Mouse (Mus musculus) embryonic facial prominence, embryonic 15.5 days (tissue): ENCODE results near the gene Gns. TPM values are rescaled to one million over a fixed set of nuclear protein-coding genes. Genes with fewer than 3 reads are reported as not detected.
A peak's percentile ranks its signal among the peaks of the same experiment; 100 is the strongest.

Experiments used
- ATAC-seq: fragments of 200-750 bp; cut with Nextera tagmentation; 2 replicates; pipeline ENCODE4 v1.8.0; 2017; ENCODE audit warnings: low read depth, moderate TSS enrichment; ENCODE audit not compliant: insufficient number of reproducible peaks, low FRiP score, low TSS enrichment
- H3K27ac ChIP-seq: fragments of 300-500 bp; sonication (generic); replicated peaks from 2 replicates; pipeline ENCODE4 v1.5.1; 2015; ENCODE audit warnings: mild to moderate bottlenecking, inconsistent platforms
- H3K27me3 ChIP-seq: fragments of 300-500 bp; sonication (generic); 2 replicates; pipeline ENCODE4 v1.6.1; 2015; ENCODE audit warnings: inconsistent platforms
- H3K36me3 ChIP-seq: fragments of 300-500 bp; sonication (generic); 2 replicates; pipeline ENCODE4 v1.6.1; 2015; ENCODE audit warnings: mild to moderate bottlenecking, inconsistent platforms
- H3K4me1 ChIP-seq: fragments of 300-500 bp; sonication (generic); 2 replicates; pipeline ENCODE4 v1.6.1; 2015; ENCODE audit warnings: inconsistent platforms
- H3K4me2 ChIP-seq: fragments of 300-500 bp; sonication (generic); replicated peaks from 2 replicates; pipeline ENCODE4 v1.6.1; 2015; ENCODE audit warnings: mild to moderate bottlenecking, inconsistent platforms
- H3K4me3 ChIP-seq: fragments of 300-500 bp; sonication (generic); replicated peaks from 2 replicates; pipeline ENCODE4 v1.5.1; 2015; ENCODE audit warnings: mild to moderate bottlenecking, inconsistent platforms
- H3K9ac ChIP-seq: fragments of 300-500 bp; sonication (generic); 2 replicates; pipeline ENCODE4 v1.6.1; 2015; ENCODE audit warnings: inconsistent platforms
- H3K9me3 ChIP-seq: fragments of 300-500 bp; sonication (generic); replicated peaks from 2 replicates; pipeline ENCODE4 v1.6.1; 2016; ENCODE audit warnings: inconsistent platforms
- WGBS: fragments of 180-500 bp; shearing (Covaris S2); methylation state at CpG from one replicate; pipeline ENCODE4 v1.1.7; 2015; 5-methylcytosine and 5-hydroxymethylcytosine counted together
- polyA plus RNA-seq: library from polyadenylated mRNA; unstranded; fragments of >200 nt; fragmentation: Nextera tagmentation; extraction: Ambion mirVana; gene quantifications from 2 replicates; pipeline ENCODE4 v1.2.1, GENCODE M21; 2015

Gns gene
- polyA plus RNA-seq, 1 experiment from 2014 or later, result 52.1 TPM

DNA sequence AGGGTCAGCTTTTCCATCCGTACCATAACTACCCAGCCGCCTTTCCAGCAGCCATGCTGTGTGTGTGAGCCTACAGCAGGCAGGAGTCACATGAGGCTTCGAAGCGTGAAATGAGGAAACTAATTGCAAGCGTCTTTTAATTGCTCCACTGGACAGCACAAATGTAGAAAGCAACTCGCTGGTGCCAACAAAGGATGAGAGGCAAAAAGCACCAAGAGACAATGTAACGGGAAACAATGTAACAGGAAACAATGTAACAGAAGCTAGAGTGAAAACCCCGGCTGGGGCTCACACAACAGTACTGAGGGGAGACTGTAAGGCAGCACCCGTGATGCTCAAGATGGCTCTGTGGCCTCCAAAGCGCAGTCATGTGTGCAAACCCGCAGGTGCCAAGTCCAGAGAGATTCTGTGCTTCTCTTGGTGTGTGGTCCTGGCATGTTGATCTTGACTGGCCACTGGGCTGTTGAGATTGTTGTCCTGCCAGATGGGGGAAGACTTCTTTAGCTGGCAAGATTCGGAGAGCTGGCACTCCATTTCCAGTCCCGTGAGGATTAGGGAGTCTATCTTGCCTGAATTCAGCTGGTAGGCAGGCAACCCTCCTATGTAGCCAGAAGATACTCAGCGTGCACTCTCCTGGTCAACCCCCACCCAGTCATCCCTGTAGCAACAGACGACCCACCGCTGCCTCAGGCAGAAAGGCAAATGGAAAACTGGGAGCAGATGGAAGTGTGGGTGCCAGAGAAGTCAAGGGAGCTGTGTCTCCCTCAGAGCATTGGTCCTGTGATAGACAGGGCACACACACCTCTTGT is 58.9 kb downstream of the Gns start:
- ATAC-seq, result no peak

GRCm38 (mm10) chr10:121424455-121424854 is 59.6 kb downstream of the Gns start:
- no peak overlapping the region for H3K4me2 ChIP-seq
- no peak overlapping the region for H3K9ac ChIP-seq
- 78% methylated on average over 3 of the region's 3 CpGs for WGBS
- no peaks in the 10 kb centered on the region for H3K27me3 ChIP-seq
- ATAC-seq, result no peak
- no peaks in the 10 kb centered on the region for H3K9me3 ChIP-seq
- no peak overlapping the region for H3K27ac ChIP-seq
- H3K4me1 ChIP-seq, result peaks cover 57% of the 10 kb centered on the region
- no peaks in the 10 kb centered on the region for H3K36me3 ChIP-seq
- no peak overlapping the region for H3K4me3 ChIP-seq

More for the DNA sequence above, 58.9 kb downstream of the Gns start:
- H3K36me3 ChIP-seq, result no peaks in the 10 kb centered on the region
- 69% methylated on average over 16 of the region's 16 CpGs for WGBS
- H3K27me3 ChIP-seq, result no peaks in the 10 kb centered on the region
- H3K9ac ChIP-seq, result no peak overlapping the region
- H3K4me3 ChIP-seq, result no peak overlapping the region
- H3K9me3 ChIP-seq, result no peaks in the 10 kb centered on the region
- H3K27ac ChIP-seq, result 0 out of 2 replicates have a peak overlapping the region, but pooled peaks have one; percentile 17
- no peak overlapping the region for H3K4me2 ChIP-seq
- peaks cover 50% of the 10 kb centered on the region for H3K4me1 ChIP-seq

DNA sequence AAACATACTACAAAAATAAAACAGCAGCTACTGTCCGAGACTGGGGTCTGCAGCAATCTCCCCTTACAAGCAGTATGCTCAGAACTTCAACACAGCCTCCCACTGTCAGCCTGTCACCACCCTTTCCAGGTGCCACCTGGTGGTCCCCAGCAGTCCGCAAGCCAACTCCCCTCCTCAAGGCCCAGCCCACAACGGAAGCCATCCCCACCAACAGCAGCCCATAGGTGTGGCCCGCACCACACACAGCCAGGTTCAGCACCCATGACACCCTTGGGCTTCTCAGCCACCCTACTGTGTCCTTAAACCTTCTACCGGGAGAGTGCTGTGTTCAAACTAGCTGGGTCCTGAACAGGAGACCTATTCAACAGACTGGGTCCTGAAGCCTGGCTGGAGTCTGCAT is 60.2 kb downstream of the Gns start:
- Histone ChIP-seq H3K4me1 (peaks cover 58% of the 10 kb centered on the region), H3K27me3 (no peaks in the 10 kb centered on the region), H3K9ac (no peak overlapping the region), H3K4me3 (no peak overlapping the region), H3K36me3 (no peaks in the 10 kb centered on the region), H3K9me3 (no peaks in the 10 kb centered on the region), H3K4me2 (no peak overlapping the region), H3K27ac (0 out of 2 replicates have a peak overlapping the region, but pooled peaks have one; percentile 28)
- ATAC-seq, result no peak
- WGBS, result 84% methylated on average over 5 of the region's 5 CpGs

GRCm38 (mm10) chr10:121425506-121426025 is 60.7 kb downstream of the Gns start:
- H3K9me3 ChIP-seq, result no peaks in the 10 kb centered on the region
- no peaks in the 10 kb centered on the region for H3K27me3 ChIP-seq
- peaks cover 58% of the 10 kb centered on the region for H3K4me1 ChIP-seq
- H3K27ac ChIP-seq, result 0 out of 2 replicates have a peak overlapping the region, but pooled peaks have one; percentile 28
- H3K4me2 ChIP-seq, result no peak overlapping the region
- ATAC-seq, result no peak
- 61% methylated on average over 14 of the region's 14 CpGs for WGBS
- no peak overlapping the region for H3K4me3 ChIP-seq
- no peaks in the 10 kb centered on the region for H3K36me3 ChIP-seq
- no peak overlapping the region for H3K9ac ChIP-seq

DNA sequence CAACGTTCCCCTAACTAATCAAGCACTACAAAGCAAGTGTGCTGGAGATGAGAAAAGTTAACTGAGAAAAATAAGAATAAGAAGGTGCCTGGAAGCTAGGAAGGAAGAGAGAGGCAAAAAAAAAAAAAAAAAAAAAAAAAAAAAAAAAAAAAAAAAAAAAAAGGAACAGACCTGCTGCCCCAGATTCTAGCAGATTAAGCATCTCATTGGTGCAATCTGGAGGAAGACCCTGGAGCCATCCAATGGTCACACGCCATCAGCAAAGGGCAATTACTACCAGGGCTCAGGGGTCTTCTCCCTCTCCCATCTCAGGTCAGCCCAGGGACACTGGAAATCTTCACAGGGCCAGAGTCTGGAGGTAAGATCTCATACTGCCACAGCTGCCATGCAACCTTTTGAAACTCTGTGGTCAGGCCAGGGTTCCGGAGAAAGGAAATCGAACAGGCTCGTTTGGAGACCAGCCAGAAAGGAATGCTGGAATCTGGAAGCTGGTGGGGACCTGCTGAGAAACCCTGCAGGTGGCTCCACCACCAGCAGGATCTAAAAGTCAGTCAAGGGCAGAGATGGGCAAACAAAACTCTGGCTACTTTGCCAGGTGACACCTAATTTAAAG is 61.7 kb downstream of the Gns start:
- no peak overlapping the region for H3K27ac ChIP-seq
- peaks cover 67% of the 10 kb centered on the region for H3K4me1 ChIP-seq
- H3K27me3 ChIP-seq, result no peaks in the 10 kb centered on the region
- no peak overlapping the region for H3K4me3 ChIP-seq
- no peaks in the 10 kb centered on the region for H3K36me3 ChIP-seq
- WGBS, result 39% methylated on average over 5 of the region's 5 CpGs
- no peaks in the 10 kb centered on the region for H3K9me3 ChIP-seq
- no peak overlapping the region for H3K9ac ChIP-seq
- no peak for ATAC-seq
- no peak overlapping the region for H3K4me2 ChIP-seq

GRCm38 (mm10) chr10:121427136-121427535 is 62.2 kb downstream of the Gns start:
- H3K4me1 ChIP-seq, result peaks cover 72% of the 10 kb centered on the region
- no peak overlapping the region for H3K4me2 ChIP-seq
- H3K27me3 ChIP-seq, result no peaks in the 10 kb centered on the region
- no peak for ATAC-seq
- no peaks in the 10 kb centered on the region for H3K9me3 ChIP-seq
- no peak overlapping the region for H3K9ac ChIP-seq
- WGBS, result 65% methylated on average over 5 of the region's 5 CpGs
- H3K4me3 ChIP-seq, result no peak overlapping the region
- H3K27ac ChIP-seq, result no peak overlapping the region
- no peaks in the 10 kb centered on the region for H3K36me3 ChIP-seq

GRCm38 (mm10) chr10:121428011-121428711 is 63.3 kb downstream of the Gns start:
- Histone ChIP-seq H3K9ac (no peak overlapping the region), H3K27ac (peak overlapping the region; percentile 29; the same call in 1 of the 2 replicates), H3K36me3 (no peaks in the 10 kb centered on the region), H3K27me3 (no peaks in the 10 kb centered on the region), H3K9me3 (no peaks in the 10 kb centered on the region), H3K4me3 (no peak overlapping the region), H3K4me2 (no peak overlapping the region), H3K4me1 (peaks cover 80% of the 10 kb centered on the region)
- ATAC-seq, result no peak
- WGBS, result 76% methylated on average over 15 of the region's 15 CpGs

- peak overlapping the region; percentile 68 for H3K27ac ChIP-seq
- 18% methylated on average over 2 of the region's 2 CpGs for WGBS
- ATAC-seq, result peak; percentile 68
- H3K4me1 ChIP-seq, result peaks cover 74% of the 10 kb centered on the region
- no peaks in the 10 kb centered on the region for H3K27me3 ChIP-seq
- H3K9me3 ChIP-seq, result no peaks in the 10 kb centered on the region
- no peak overlapping the region for H3K4me3 ChIP-seq
- no peak overlapping the region for H3K9ac ChIP-seq
- H3K4me2 ChIP-seq, result 0 out of 2 replicates have a peak overlapping the region, but pooled peaks have one; percentile 30
- H3K36me3 ChIP-seq, result no peaks in the 10 kb centered on the region
These were observed 64.2 kb downstream of the Gns start for GRCm38 (mm10) chr10:121429089-121429488.

DNA sequence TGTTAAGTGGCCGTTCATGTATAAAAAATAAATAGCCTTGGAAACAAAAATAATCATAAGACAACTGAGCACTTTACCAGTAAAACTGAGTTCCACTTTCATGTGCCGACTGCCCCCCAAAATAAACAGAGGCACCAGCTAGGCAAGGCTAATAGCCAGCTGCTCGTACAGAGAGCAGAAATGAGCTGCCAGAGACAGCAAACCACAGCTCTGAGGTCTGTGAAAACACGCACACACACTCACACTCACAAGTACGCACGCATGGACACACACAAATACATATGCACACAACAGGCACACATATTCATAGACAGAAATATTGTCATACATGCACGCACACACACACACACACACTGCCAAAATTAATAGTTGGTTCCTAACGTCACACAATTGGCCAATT is 64.7 kb downstream of the Gns start:
- Histone ChIP-seq H3K4me1 (peaks cover 74% of the 10 kb centered on the region), H3K27me3 (no peaks in the 10 kb centered on the region), H3K9ac (no peak overlapping the region), H3K9me3 (no peaks in the 10 kb centered on the region), H3K27ac (peak overlapping the region; percentile 68), H3K4me2 (peak overlapping the region; percentile 30), H3K36me3 (no peaks in the 10 kb centered on the region), H3K4me3 (no peak overlapping the region)
- ATAC-seq, result no peak
- 27% methylated on average over 8 of the region's 8 CpGs for WGBS

- Histone ChIP-seq H3K9ac (no peak overlapping the region), H3K9me3 (no peaks in the 10 kb centered on the region), H3K4me1 (peaks cover 78% of the 10 kb centered on the region), H3K27ac (peak overlapping the region; percentile 68), H3K36me3 (no peaks in the 10 kb centered on the region), H3K4me2 (peak overlapping the region; percentile 30), H3K27me3 (no peaks in the 10 kb centered on the region), H3K4me3 (no peak overlapping the region)
- 22% methylated on average over 14 of the region's 14 CpGs for WGBS
- ATAC-seq, result no peak
These were observed 65.2 kb downstream of the Gns start for GRCm38 (mm10) chr10:121429981-121430682.
